Mouse (Mus musculus): ENCODE measurements around the gene Whamm. TPM values are rescaled to one million over a fixed set of nuclear protein-coding genes. Genes with fewer than 3 reads are reported as not detected.

Whamm gene
- polyA plus RNA-seq, 1 experiment: 18.2 TPM

DNA sequence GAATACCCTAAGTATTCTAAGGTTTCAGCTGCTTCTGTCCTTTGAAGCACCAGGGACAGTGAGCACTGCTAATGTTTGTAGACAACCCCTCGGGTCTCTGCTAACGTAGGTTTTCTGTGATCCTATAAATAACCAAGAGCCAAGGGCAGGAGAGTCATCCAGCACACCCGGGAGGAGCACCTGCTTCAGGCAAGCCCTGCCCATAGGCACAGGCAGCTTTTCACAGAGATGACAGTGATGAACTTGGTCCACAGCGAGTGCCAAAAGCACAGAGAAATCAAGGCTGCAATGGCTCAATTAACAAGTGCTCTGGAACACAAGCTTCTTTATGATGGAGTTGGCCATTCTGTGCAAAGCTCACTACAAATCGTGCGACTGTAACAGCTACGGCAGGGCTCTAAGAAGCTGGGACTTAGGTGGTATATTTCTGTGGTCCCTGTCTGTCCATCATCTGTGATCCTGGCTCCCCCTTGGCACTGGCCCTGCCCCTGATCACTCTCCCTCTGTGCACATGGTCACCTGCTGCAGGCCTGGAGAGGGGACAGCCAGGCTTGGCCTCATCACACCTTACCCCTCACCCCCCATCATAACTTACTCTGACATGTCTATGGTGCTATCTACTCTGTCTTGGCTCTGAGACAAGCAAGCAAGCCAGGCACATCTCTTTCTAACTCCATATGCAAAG, 73.6 kb downstream of the Whamm start:
- H3K4me1 ChIP-seq (ENCODE audit: control insufficient read depth, insufficient read depth, low read length): no peaks in the 10 kb centered on the region
- no peak overlapping the region for H3K4me3 ChIP-seq (replicated peaks; ENCODE audit: control insufficient read depth, low read depth, low read length)
- WGBS: 75% methylated on average over 7 of the region's 7 CpGs
- no peak overlapping the region for H3K27ac ChIP-seq (ENCODE audit: control insufficient read depth, insufficient read depth, low read depth, low read length, poor library complexity)
- TF ChIP-seq POLR2A (IDR thresholded peaks at IDR 0.05; ENCODE audit: borderline replicate concordance, control insufficient read depth, low read depth, low read length) (no peak), CTCF (IDR thresholded peaks at IDR 0.05; ENCODE audit: control insufficient read depth, insufficient read depth, low read length) (no peak)

Other genes with a start within 250 kb of the Whamm start
- 559 and 1,092 TPM in 2 replicates for gene Rps17, start 226.0 kb upstream of the Whamm start, polyA plus RNA-seq (2011; ENCODE audit: insufficient read depth, insufficient read length, low replicate concordance, missing spikeins)
- 2.4 TPM in 1 of 2 replicates, not detected in the other for gene Cpeb1, start 115.8 kb upstream of the Whamm start, polyA plus RNA-seq (2011; ENCODE audit: insufficient read depth, insufficient read length, low replicate concordance, missing spikeins)
- gene Ap3b2, start 77.3 kb upstream of the Whamm start, polyA plus RNA-seq (2011; ENCODE audit: insufficient read depth, insufficient read length, low replicate concordance, missing spikeins): 0.62 TPM in 1 of 2 replicates, not detected in the other
- not detected in 2 replicates for gene BC048679, start 73.0 kb upstream of the Whamm start, polyA plus RNA-seq (2011; ENCODE audit: insufficient read depth, insufficient read length, low replicate concordance, missing spikeins)
- gene Fsd2, start 4.3 kb upstream of the Whamm start, polyA plus RNA-seq (2011; ENCODE audit: insufficient read depth, insufficient read length, low replicate concordance, missing spikeins): 0.75 and 1.1 TPM in 2 replicates
- gene Homer2, start 136.3 kb downstream of the Whamm start, polyA plus RNA-seq (2011; ENCODE audit: insufficient read depth, insufficient read length, low replicate concordance, missing spikeins): 0.43 and 2.1 TPM in 2 replicates
- gene Ramac, start 191.7 kb downstream of the Whamm start, polyA plus RNA-seq (2011; ENCODE audit: insufficient read depth, insufficient read length, low replicate concordance, missing spikeins): 13.7 and 20.9 TPM in 2 replicates
- 12.1 and 13.9 TPM in 2 replicates for gene 3110040N11Rik, start 218.2 kb downstream of the Whamm start, polyA plus RNA-seq (2011; ENCODE audit: insufficient read depth, insufficient read length, low replicate concordance, missing spikeins)